Mouse (Mus musculus): Measurements from ENCODE around the gene Rab1b. TPM values are rescaled to one million over a fixed set of nuclear protein-coding genes. Genes with fewer than 3 reads are reported as not detected.

The Rab1b gene
- polyA plus RNA-seq, 1 experiment from 2014 or later: 247 TPM

DNA sequence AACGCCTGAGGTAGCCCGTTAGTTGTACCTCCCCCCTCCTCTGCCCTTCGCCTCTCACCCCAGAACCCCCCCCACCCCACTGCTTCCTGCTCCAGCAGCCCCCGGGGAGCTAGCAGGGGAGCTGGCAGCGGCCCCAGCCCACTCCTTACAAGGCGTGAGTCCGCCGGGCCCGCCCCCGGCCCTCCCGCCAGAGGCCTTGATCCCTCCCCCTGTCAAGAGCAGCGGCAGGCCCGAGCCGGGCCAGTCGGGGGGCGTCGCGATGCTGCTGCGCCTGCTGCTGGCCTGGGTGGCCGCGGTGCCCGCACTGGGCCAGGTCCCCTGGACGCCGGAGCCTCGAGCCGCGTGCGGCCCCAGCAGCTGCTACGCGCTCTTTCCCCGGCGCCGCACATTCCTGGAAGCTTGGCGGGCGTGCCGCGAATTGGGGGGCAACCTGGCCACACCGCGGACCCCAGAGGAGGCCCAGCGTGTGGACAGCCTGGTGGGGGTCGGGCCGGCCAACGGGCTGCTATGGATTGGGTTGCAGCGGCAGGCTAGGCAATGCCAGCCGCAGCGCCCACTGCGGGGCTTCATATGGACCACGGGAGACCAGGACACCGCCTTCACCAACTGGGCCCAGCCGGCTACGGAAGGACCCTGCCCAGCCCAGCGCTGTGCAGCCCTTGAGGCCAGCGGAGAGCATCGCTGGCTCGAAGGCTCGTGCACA, 38.9 kb downstream of the Rab1b start, which contains the start of gene Cd248:
Cd248 (plus strand) TSS at position 212 of the 703 bp plus-strand sequence.
- H3K4me1 ChIP-seq: peaks cover 56% of the 10 kb centered on the region

GRCm38 (mm10) chr19:5067040-5067799, 39.7 kb downstream of the Rab1b start:
- Histone ChIP-seq H3K9ac (replicated peaks) (peak overlapping the region; percentile 64), H3K36me3 (no peaks in the 10 kb centered on the region), H3K27me3 (peaks cover 70% of the 10 kb centered on the region), H3K9me3 (no peaks in the 10 kb centered on the region), H3K4me1 (peaks cover 48% of the 10 kb centered on the region), H3K27ac (replicated peaks) (no peak overlapping the region), H3K4me2 (replicated peaks) (peak overlapping the region; percentile 86), H3K4me3 (peak overlapping the region; percentile 46)
- 9% methylated on average over 15 of the region's 15 CpGs for WGBS
- no peak for ATAC-seq (ENCODE audit: low FRiP score, low read depth)

More for the DNA sequence above, 38.9 kb downstream of the Rab1b start, which contains the start of gene Cd248:
- Histone ChIP-seq H3K9ac (replicated peaks) (peak within 1 kb of the TSS; percentile 64), H3K9me3 (no peaks in the 10 kb centered on the region), H3K36me3 (no peaks in the 10 kb centered on the region), H3K27me3 (peaks cover 70% of the 10 kb centered on the region), H3K4me3 (peak within 1 kb of the TSS; percentile 46), H3K27ac (replicated peaks) (peak within 1 kb of the TSS; percentile 22; the same call in 1 of the 2 replicates), H3K4me2 (replicated peaks) (peak within 1 kb of the TSS; percentile 86)
- whole genome bisulfite sequencing: 2% methylated on average over 53 of the region's 56 CpGs
- peak; percentile 10; the same call in 1 of the 2 replicates for ATAC-seq (ENCODE audit: low FRiP score, low read depth)

DNA sequence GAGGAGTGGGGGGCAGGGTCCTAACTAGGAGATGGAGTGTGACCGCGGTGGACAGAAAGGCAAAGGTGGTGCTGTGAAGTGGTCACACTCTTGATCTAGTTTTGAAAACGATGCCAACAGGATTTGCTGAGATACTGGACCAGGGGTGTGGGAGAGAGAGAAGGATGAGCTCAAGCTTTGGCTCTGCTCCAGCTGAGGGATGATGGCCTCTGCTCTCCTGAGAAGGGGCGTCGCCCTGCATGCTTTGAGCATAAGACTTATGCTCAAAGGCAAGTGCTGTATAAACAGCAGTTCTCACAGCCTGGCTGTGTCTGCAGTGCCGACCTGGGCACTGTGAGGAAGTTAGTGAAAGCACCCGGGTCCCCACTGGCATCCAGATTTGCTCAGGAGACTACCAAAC, 41.8 kb downstream of the Rab1b start:
- H3K27ac ChIP-seq (replicated peaks): no peak overlapping the region
- H3K9ac ChIP-seq (replicated peaks): no peak overlapping the region
- H3K27me3 ChIP-seq: peaks cover 62% of the 10 kb centered on the region
- ATAC-seq (ENCODE audit: low FRiP score, low read depth): no peak
- H3K9me3 ChIP-seq: no peaks in the 10 kb centered on the region
- no peak overlapping the region for H3K4me2 ChIP-seq (replicated peaks)
- H3K4me3 ChIP-seq: no peak overlapping the region
- H3K4me1 ChIP-seq: peaks cover 41% of the 10 kb centered on the region
- H3K36me3 ChIP-seq: no peaks in the 10 kb centered on the region
- 73% methylated on average over 7 of the region's 7 CpGs for whole genome bisulfite sequencing

GRCm38 (mm10) chr19:5062446-5062845, 44.4 kb downstream of the Rab1b start:
- H3K9me3 ChIP-seq: no peaks in the 10 kb centered on the region
- H3K27ac ChIP-seq (replicated peaks): no peak overlapping the region
- no peak overlapping the region for H3K4me3 ChIP-seq
- ATAC-seq (ENCODE audit: low FRiP score, low read depth): no peak
- peaks cover 31% of the 10 kb centered on the region for H3K4me1 ChIP-seq
- 79% methylated on average over 6 of the region's 6 CpGs for WGBS
- no peak overlapping the region for H3K4me2 ChIP-seq (replicated peaks)
- H3K36me3 ChIP-seq: no peaks in the 10 kb centered on the region
- no peak overlapping the region for H3K9ac ChIP-seq (replicated peaks)
- peaks cover 43% of the 10 kb centered on the region for H3K27me3 ChIP-seq

- WGBS: 87% methylated on average over 5 of the region's 5 CpGs
- Histone ChIP-seq H3K9me3 (no peaks in the 10 kb centered on the region), H3K27ac (replicated peaks) (no peak overlapping the region), H3K36me3 (no peaks in the 10 kb centered on the region), H3K4me3 (no peak overlapping the region), H3K9ac (replicated peaks) (no peak overlapping the region), H3K4me2 (replicated peaks) (no peak overlapping the region), H3K27me3 (peaks cover 39% of the 10 kb centered on the region), H3K4me1 (peaks cover 27% of the 10 kb centered on the region)
- ATAC-seq (ENCODE audit: low FRiP score, low read depth): no peak
Measured at GRCm38 (mm10) chr19:5062041-5062440, 44.8 kb downstream of the Rab1b start.

GRCm38 (mm10) chr19:5060365-5061330, 46.2 kb downstream of the Rab1b start:
- no peak for ATAC-seq (ENCODE audit: low FRiP score, low read depth)
- no peak overlapping the region for H3K9ac ChIP-seq (replicated peaks)
- no peaks in the 10 kb centered on the region for H3K36me3 ChIP-seq
- H3K4me1 ChIP-seq: peaks cover 31% of the 10 kb centered on the region
- no peaks in the 10 kb centered on the region for H3K9me3 ChIP-seq
- peaks cover 25% of the 10 kb centered on the region for H3K27me3 ChIP-seq
- WGBS: 27% methylated on average over 5 of the region's 5 CpGs
- no peak overlapping the region for H3K4me3 ChIP-seq
- H3K4me2 ChIP-seq (replicated peaks): no peak overlapping the region
- H3K27ac ChIP-seq (replicated peaks): no peak overlapping the region

- no peak overlapping the region for H3K4me2 ChIP-seq (replicated peaks)
- 0 out of 2 replicates have a peak overlapping the region, but pooled peaks have one; percentile 26 for H3K9ac ChIP-seq (replicated peaks)
- no peaks in the 10 kb centered on the region for H3K36me3 ChIP-seq
- H3K4me1 ChIP-seq: peaks cover 31% of the 10 kb centered on the region
- no peaks in the 10 kb centered on the region for H3K9me3 ChIP-seq
- 9% methylated on average over 10 of the region's 10 CpGs for WGBS
- no peak for ATAC-seq (ENCODE audit: low FRiP score, low read depth)
- H3K27ac ChIP-seq (replicated peaks): no peak overlapping the region
- H3K27me3 ChIP-seq: peaks cover 27% of the 10 kb centered on the region
- H3K4me3 ChIP-seq: no peak overlapping the region
Measured at GRCm38 (mm10) chr19:5058801-5059771, 47.8 kb downstream of the Rab1b start.

DNA sequence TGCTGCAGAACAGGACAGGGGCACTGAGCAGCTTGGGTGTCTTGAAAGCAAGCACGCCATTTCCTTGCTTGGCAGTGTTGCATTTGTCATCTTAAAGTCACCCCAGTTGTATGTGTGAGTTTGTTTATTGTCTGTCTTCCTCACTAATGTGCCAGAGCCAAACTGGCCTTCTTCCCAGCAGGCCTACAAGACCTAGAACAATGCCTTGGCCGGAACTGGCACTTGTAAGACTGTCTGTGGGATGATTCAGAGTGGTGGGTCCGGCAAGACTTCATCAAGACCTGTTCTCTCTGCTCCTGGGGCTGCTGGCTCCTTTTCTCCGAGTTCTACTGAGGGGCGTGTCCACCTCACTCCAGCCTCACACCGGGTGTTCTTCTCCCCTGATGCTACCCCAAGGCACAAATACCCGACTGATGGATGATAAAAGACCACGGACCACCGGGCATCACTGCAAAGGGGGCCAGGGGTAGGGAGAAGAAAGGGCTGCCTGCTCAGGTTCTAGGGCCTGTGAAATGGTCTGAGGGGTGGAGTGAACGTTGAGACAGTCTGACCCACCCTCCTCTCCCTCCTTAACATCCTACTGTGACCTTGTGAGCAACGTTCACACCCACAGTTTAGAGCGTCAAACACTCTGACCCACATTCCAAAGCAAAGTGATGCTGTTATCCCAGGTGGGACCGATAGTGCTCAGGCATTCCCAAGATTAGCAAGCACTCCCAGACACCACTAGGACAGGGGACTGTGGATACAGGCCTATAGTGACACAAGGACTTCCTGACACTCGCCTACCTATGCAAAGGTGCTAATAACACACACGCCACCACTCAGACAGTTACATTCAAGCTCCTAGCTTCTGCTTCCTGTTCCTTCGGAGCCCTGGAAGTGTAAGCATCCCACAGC, 48.7 kb downstream of the Rab1b start:
- no peak overlapping the region for H3K4me2 ChIP-seq (replicated peaks)
- no peaks in the 10 kb centered on the region for H3K9me3 ChIP-seq
- H3K27me3 ChIP-seq: peaks cover 37% of the 10 kb centered on the region
- no peak overlapping the region for H3K4me3 ChIP-seq
- 26% methylated on average over 16 of the region's 16 CpGs for WGBS
- H3K4me1 ChIP-seq: peaks cover 31% of the 10 kb centered on the region
- no peak for ATAC-seq (ENCODE audit: low FRiP score, low read depth)
- H3K9ac ChIP-seq (replicated peaks): 0 out of 2 replicates have a peak overlapping the region, but pooled peaks have one; percentile 26
- no peaks in the 10 kb centered on the region for H3K36me3 ChIP-seq
- H3K27ac ChIP-seq (replicated peaks): no peak overlapping the region

DNA sequence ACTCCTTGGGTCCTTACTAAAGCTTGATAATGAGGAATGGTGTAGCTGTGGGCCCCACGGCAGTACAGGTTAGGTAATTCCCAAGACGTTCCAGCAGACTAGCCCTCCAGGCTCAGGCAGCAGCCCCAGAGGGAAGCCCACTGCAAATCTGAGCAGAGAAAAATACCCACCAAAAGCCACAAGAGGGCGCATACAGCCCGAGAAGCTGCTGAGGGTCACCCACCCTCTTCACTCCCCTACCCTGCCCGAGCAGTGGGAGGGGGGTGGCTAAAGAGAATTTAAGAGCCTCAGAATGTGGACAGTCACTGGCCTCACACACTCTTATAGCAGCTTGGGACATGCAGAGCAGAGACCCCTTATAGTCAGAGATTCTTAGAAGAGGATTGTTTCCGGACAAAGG, 50.6 kb downstream of the Rab1b start:
- 10% methylated on average over 6 of the region's 6 CpGs for WGBS
- peaks cover 56% of the 10 kb centered on the region for H3K27me3 ChIP-seq

GRCm38 (mm10) chr19:5053909-5054308, 53.0 kb downstream of the Rab1b start:
- peaks cover 36% of the 10 kb centered on the region for H3K4me1 ChIP-seq
- no peak for ATAC-seq (ENCODE audit: low FRiP score, low read depth)
- WGBS: 15% methylated on average over 9 of the region's 9 CpGs

More for the DNA sequence above, 50.6 kb downstream of the Rab1b start:
- ATAC-seq (ENCODE audit: low FRiP score, low read depth): peak; percentile 13; the same call in 1 of the 2 replicates
- no peaks in the 10 kb centered on the region for H3K9me3 ChIP-seq
- H3K27ac ChIP-seq (replicated peaks): no peak overlapping the region
- no peak overlapping the region for H3K9ac ChIP-seq (replicated peaks)
- no peak overlapping the region for H3K4me2 ChIP-seq (replicated peaks)
- H3K4me3 ChIP-seq: no peak overlapping the region
- H3K36me3 ChIP-seq: no peaks in the 10 kb centered on the region
- peaks cover 31% of the 10 kb centered on the region for H3K4me1 ChIP-seq

More at GRCm38 (mm10) chr19:5053909-5054308, 53.0 kb downstream of the Rab1b start:
- peaks cover 66% of the 10 kb centered on the region for H3K27me3 ChIP-seq
- H3K9me3 ChIP-seq: no peaks in the 10 kb centered on the region
- peaks cover 8% of the 10 kb centered on the region for H3K36me3 ChIP-seq
- H3K4me2 ChIP-seq (replicated peaks): no peak overlapping the region
- no peak overlapping the region for H3K9ac ChIP-seq (replicated peaks)
- no peak overlapping the region for H3K27ac ChIP-seq (replicated peaks)
- no peak overlapping the region for H3K4me3 ChIP-seq

All from midbrain, embryonic 12.5 days (tissue).